Mouse (Mus musculus) thymus, adult 2 months (tissue): ENCODE data around the gene Bbs9. TPM values are rescaled to one million over a fixed set of nuclear protein-coding genes. Genes with fewer than 3 reads are reported as not detected.

Experiments
- DNase-seq: peaks from one replicate; pipeline ENCODE4 v3.0.0; 2021
- H3K27ac ChIP-seq: fragments of 200-500 bp; 2 replicates; pipeline ENCODE4 v1.5.1; 2012; ENCODE audit warnings: low read length, control low read depth; ENCODE audit not compliant: control insufficient read depth, insufficient read depth
- H3K27me3 ChIP-seq: fragments of 200-500 bp; 2 replicates; pipeline ENCODE4 v1.6.1; 2012; ENCODE audit warnings: mild to moderate bottlenecking, low read length, moderate library complexity, mixed read lengths; ENCODE audit not compliant: control insufficient read depth, insufficient read depth
- H3K36me3 ChIP-seq: fragments of 200-500 bp; 2 replicates; pipeline ENCODE4 v1.6.1; 2012; ENCODE audit warnings: mild to moderate bottlenecking, low read length, moderate library complexity; ENCODE audit not compliant: control insufficient read depth, insufficient read depth
- H3K4me1 ChIP-seq: fragments of 200-500 bp; replicated peaks from 2 replicates; pipeline ENCODE4 v1.6.1; 2012; ENCODE audit warnings: low read length; ENCODE audit not compliant: control insufficient read depth, insufficient read depth
- H3K4me3 ChIP-seq: fragments of 200-500 bp; 2 replicates; pipeline ENCODE4 v1.5.1; 2012; ENCODE audit warnings: mild to moderate bottlenecking, low read length, control low read depth, moderate library complexity; ENCODE audit not compliant: control insufficient read depth, insufficient read depth
- CTCF ChIP-seq: fragments of 200-500 bp; IDR thresholded peaks from 2 replicates; pipeline ENCODE4 v1.5.1; 2012; ENCODE audit warnings: mild to moderate bottlenecking, control low read depth, low read length, moderate library complexity, borderline replicate concordance; ENCODE audit not compliant: control insufficient read depth, poor library complexity, insufficient read depth; ENCODE audit errors: extremely low read depth
- POLR2A ChIP-seq: fragments of 200-500 bp; IDR thresholded peaks from 2 replicates; pipeline ENCODE4 v1.6.1; 2012; ENCODE audit warnings: mild to moderate bottlenecking, low read length, control low read depth, moderate library complexity; ENCODE audit not compliant: control insufficient read depth, poor library complexity, insufficient read depth; ENCODE audit errors: extremely low read depth
- WGBS: fragments of 180-500 bp; shearing (Covaris S2); methylation state at CpG from one replicate; pipeline ENCODE4 v1.1.7; 2018; 5-methylcytosine and 5-hydroxymethylcytosine counted together
- polyA plus RNA-seq: library from polyadenylated mRNA; depleted of rRNA; stranded (reverse); fragments of >200 nt; gene quantifications from 2 replicates; pipeline ENCODE4 v1.2.3, GENCODE M21; 2012; rRNA removed

Bbs9 gene
- polyA plus RNA-seq, 1 experiment = 21.4 TPM

- H3K36me3 ChIP-seq = no peaks in the 10 kb centered on the region
- DNase-seq = no peak
- H3K4me1 ChIP-seq = no peaks in the 10 kb centered on the region
- H3K4me3 ChIP-seq = no peak overlapping the region
- H3K27me3 ChIP-seq = no peaks in the 10 kb centered on the region
- 97% methylated on average over 3 of the region's 3 CpGs for WGBS
- H3K27ac ChIP-seq = no peak overlapping the region
- TF ChIP-seq CTCF = no peak
- no peak for TF ChIP-seq POLR2A
These were observed 403.8 kb downstream of the Bbs9 start for GRCm38 (mm10) chr9:22879266-22879665.

GRCm38 (mm10) chr9:22886351-22886750 is 410.8 kb downstream of the Bbs9 start:
- no peak overlapping the region for H3K4me3 ChIP-seq
- WGBS = 91% methylated on average over 4 of the region's 4 CpGs

GRCm38 (mm10) chr9:22905434-22905833 is 429.9 kb downstream of the Bbs9 start:
- Histone ChIP-seq H3K4me1 (no peaks in the 10 kb centered on the region), H3K36me3 (no peaks in the 10 kb centered on the region), H3K27ac (no peak overlapping the region), H3K4me3 (no peak overlapping the region), H3K27me3 (no peaks in the 10 kb centered on the region)
- no peak for DNase-seq
- TF ChIP-seq CTCF = no peak
- no peak for TF ChIP-seq POLR2A
- 91% methylated on average over 3 of the region's 3 CpGs for WGBS

More at GRCm38 (mm10) chr9:22886351-22886750, 410.8 kb downstream of the Bbs9 start:
- TF ChIP-seq CTCF (no peak), POLR2A (no peak)
- no peaks in the 10 kb centered on the region for H3K27me3 ChIP-seq
- DNase-seq = no peak
- H3K36me3 ChIP-seq = no peaks in the 10 kb centered on the region
- H3K27ac ChIP-seq = no peak overlapping the region
- no peaks in the 10 kb centered on the region for H3K4me1 ChIP-seq

GRCm38 (mm10) chr9:22916808-22917207 is 441.3 kb downstream of the Bbs9 start:
- Histone ChIP-seq H3K27me3 (no peaks in the 10 kb centered on the region), H3K27ac (no peak overlapping the region), H3K36me3 (no peaks in the 10 kb centered on the region), H3K4me1 (no peaks in the 10 kb centered on the region), H3K4me3 (no peak overlapping the region)
- TF ChIP-seq POLR2A (no peak), CTCF (no peak)
- no peak for DNase-seq

- no peak for TF ChIP-seq POLR2A
- no peak for TF ChIP-seq CTCF
- Histone ChIP-seq H3K4me1 (no peaks in the 10 kb centered on the region), H3K4me3 (no peak overlapping the region), H3K36me3 (no peaks in the 10 kb centered on the region), H3K27me3 (no peaks in the 10 kb centered on the region), H3K27ac (no peak overlapping the region)
- DNase-seq = no peak
These were observed 460.1 kb downstream of the Bbs9 start for GRCm38 (mm10) chr9:22935645-22936044.

Other genes with a start within 250 kb of the Bbs9 start
- 0.62 and 0.88 TPM in 2 replicates for gene Zfp599, start 215.8 kb upstream of the Bbs9 start, polyA plus RNA-seq
- 10.9 and 11.5 TPM in 2 replicates for gene Zfp810, start 168.1 kb upstream of the Bbs9 start, polyA plus RNA-seq
- gene Anln, start 86.5 kb upstream of the Bbs9 start, polyA plus RNA-seq = 11.1 and 11.2 TPM in 2 replicates
- gene 9530077C05Rik, start 64.2 kb upstream of the Bbs9 start, polyA plus RNA-seq = 1.9 and 2.1 TPM in 2 replicates
- not detected in 2 replicates for gene Gm17545, start 21.4 kb upstream of the Bbs9 start, polyA plus RNA-seq
- 124 and 176 TPM in 2 replicates for gene Rp9, start 6.0 kb upstream of the Bbs9 start, polyA plus RNA-seq